Mouse (Mus musculus) erythroblast, embryonic 14.5 days (primary cell): ENCODE measurements around the gene Birc7.

Experiments
- GATA1 ChIP-seq: IDR thresholded peaks from 2 replicates; pipeline ENCODE4 v1.6.1; 2012; ENCODE audit warnings: low read length, inconsistent platforms, mixed read lengths
- TAL1 ChIP-seq: IDR thresholded peaks from 3 replicates; pipeline ENCODE4 v1.6.1; 2012; ENCODE audit warnings: low read length, inconsistent platforms, mixed read lengths

DNA sequence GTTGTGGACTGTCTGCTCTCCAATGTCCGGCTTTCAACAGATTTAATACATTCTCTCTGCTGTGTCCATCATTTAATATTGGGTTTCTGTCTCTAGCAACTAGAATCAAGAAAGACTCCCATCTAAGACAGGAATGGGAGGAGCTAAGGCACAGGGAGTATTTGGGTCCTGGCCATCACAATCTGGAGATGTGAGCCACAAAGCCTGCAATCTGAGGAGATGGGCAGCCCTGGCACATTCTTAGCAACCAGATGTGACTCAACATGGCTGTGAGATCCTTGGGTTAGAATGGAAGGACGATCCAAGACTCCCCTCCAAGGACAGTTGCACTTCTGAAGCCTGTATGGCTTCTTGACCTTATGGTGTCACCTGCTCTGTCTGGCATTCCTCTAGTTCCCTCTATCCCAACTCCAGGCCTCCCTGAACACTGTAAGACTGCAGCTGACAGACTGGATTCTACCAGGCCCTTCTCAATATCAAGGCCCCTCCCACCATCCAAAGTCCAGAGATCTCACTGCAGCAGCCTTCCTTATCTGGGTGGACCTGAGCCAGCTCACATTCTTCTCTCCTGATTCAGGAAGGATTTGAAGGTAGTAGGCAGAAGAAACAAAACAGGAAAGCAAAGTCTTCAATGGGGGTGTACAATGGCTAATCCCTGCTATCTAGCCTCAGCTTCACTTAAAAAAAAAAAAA, 33.9 kb downstream of the Birc7 start:
- TF ChIP-seq TAL1 = no peak
- TF ChIP-seq GATA1 = no peak
